Mouse (Mus musculus) kidney, adult 2 months (tissue): ENCODE data around the gene Mrfap1.

ENCODE experiments used
- CTCF ChIP-seq: fragments of 200-500 bp; conservative IDR thresholded peaks from 2 replicates; pipeline ENCODE4 v1.5.1; 2011; ENCODE audit warnings: low read depth, mild to moderate bottlenecking, control low read depth, low read length, moderate library complexity, mixed read lengths; ENCODE audit not compliant: insufficient read depth, insufficient read length
- POLR2A ChIP-seq: fragments of 200-500 bp; IDR thresholded peaks from one replicate; pipeline ENCODE4 v1.6.1; 2011; ENCODE audit warnings: low read depth, low read length, control low read depth

DNA sequence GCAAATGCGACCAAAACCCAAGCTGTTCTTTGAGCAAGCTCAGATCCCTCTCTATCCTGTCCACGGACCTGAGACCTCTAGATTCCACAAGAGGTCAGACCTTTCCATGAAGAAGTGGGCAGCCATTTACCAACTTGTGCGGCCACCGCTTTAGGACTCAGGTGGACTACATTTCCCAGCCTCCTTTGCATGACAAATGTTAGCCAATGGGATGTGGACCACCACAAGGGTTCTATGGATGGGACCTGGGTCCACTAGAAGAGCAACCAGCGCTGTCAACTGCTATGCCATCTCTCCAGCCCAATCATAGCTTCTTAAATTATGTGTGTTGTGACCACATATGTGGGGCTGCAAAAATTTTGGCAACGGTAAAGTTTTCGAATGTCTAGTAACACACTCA, 34.7 kb upstream of the Mrfap1 start:
- TF ChIP-seq POLR2A (no peak), CTCF (no peak)
